Mouse (Mus musculus): ENCODE measurements at regions not wholly inside any gene's neighbourhood (a gene's known extent, or its start where the extent isn't known, plus 50 kb on each side); places are given as distances from the start of the nearest gene placed in this dataset.
"Not testable (repeated sequence)": the region's sequence is repeated elsewhere in the genome, so short reads cannot be mapped to it uniquely, and the experiment has no call there.

DNA sequence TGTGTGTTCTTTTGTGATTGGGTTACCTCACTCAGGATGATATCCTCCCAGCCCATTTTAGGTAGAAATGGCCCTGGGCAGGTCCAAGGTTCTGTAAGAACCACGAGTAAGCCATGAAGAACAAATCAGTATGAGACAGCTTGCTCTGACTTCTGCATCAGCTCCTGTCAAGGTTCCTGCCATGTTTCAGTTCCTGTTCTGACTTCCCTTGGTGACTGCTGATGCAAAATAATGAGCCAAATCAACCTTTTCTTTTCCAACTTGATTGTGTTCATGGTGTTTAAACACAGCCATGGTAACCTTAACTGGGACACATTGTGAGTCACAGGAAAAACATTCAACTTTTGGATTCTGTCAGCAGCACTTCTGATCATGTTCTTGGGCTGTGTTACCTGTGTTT, 667.4 kb upstream of the Igfbp7 start:
- no peak for DNase-seq (ENCODE audit: low read depth, low spot score)

GRCm38 (mm10) chr5:78032554-78033250, 624.9 kb upstream of the Igfbp7 start:
- DNase-seq (ENCODE audit: low read depth, low spot score), result no peak

- DNase-seq (ENCODE audit: low read depth, low spot score), result no peak
Observed at GRCm38 (mm10) chr5:78017523-78017922, 609.7 kb upstream of the Igfbp7 start.

DNA sequence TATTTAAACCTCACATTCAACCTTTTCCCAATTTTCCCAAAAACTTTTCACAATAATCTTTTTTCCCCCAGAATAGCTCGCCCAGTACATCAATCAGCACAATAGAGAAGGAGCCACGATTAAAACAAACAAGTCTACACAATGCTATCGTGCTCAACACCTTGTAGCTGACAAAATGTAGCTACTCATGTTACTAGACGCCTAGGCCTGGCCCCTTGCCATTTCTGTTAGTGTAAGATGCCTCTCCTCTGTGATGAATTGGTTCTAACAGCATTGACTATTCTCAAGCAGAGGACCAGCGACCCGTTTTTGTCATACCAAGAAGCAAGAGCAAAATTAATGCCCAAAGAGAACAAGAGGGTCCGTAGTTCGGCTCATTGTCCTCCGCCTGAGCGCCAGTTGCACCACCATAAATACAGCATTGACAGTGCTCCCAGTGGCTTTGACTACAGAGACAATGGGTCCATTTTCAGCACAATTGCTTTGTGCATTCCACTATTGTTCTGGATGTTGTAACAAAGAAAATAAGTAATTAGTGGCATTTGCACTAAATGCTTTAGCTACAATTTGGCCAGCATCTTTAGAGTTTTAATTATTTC, 578.7 kb upstream of the Igfbp7 start:
- DNase-seq (ENCODE audit: low read depth, low spot score), result no peak

DNA sequence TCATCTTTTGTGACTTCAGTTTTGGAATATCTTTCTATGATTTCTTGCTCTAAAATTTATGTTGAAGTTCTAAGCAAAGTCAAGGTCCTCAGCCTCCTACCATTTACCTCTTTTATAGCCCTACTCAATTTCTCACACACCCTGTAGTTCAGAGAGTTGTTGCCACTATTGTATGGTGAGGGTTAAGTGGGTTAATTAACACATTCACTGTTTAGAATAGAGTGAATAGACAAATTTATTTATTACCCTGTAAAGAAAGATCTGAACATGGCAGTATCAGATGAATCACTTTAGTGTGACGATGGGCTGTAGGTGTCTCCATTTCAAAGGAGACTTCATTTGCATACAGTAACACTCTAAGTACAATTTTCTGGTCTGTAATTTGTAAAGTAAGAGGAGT, 577.4 kb upstream of the Igfbp7 start:
- no peak for DNase-seq (ENCODE audit: low read depth, low spot score)

GRCm38 (mm10) chr5:77940021-77940420, 532.2 kb upstream of the Igfbp7 start:
- not testable (repeated sequence) for DNase-seq (ENCODE audit: low read depth, low spot score)

DNA sequence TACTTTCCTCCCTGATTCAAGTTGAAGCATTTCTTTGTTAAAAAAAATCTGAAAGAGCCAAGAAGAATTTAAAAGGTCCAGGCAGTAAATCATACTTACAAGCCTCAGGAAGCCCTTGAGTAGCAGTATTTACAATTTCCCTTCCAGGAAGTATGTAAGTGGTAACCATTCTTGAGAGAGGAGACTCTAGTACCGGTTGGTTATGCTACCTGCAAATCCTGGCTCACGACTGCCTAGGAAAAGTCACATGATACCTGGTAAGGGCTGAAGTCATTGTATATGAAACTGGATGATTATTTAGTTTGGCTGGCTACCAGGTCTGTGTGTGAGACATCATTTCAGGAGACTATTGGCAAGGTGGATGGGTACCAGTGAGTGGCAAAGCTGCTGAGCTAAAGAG, 524.0 kb upstream of the Igfbp7 start:
- DNase-seq (ENCODE audit: low read depth, low spot score), result no peak

GRCm38 (mm10) chr5:77921186-77921585, 513.3 kb upstream of the Igfbp7 start:
- DNase-seq (ENCODE audit: low read depth, low spot score), result no peak

- DNase-seq (ENCODE audit: low read depth, low spot score), result no peak
Observed at GRCm38 (mm10) chr5:77917086-77917676, 509.3 kb upstream of the Igfbp7 start.

- no peak for DNase-seq (ENCODE audit: low read depth, low spot score)
Observed at GRCm38 (mm10) chr5:77916375-77916774, 508.5 kb upstream of the Igfbp7 start.

DNA sequence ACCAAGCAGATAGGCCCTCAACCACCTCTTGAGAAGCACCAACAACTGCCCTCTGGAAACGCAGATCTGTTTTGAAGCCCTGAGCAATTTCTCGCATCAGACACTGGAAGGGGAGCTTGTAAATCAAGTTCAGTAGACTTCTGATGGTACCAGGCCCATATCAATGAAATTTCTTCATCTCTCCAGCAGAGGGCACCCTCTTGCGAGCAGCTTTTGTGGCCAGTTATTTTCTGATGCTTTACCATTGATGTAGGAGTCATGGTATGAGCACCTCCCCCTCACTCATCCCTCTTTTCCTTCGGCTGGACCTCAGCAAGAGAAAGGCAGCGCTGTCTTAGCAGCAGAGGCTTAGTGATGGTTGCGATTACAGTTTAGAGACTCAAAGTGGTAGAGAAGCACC, 501.4 kb upstream of the Igfbp7 start:
- DNase-seq (ENCODE audit: low read depth, low spot score), result peak; percentile 18

GRCm38 (mm10) chr5:77892024-77892423, 484.2 kb upstream of the Igfbp7 start:
- DNase-seq (ENCODE audit: low read depth, low spot score), result not testable (repeated sequence)

- DNase-seq (ENCODE audit: low read depth, low spot score), result no peak
Observed at GRCm38 (mm10) chr5:77888534-77888933, 480.7 kb upstream of the Igfbp7 start.

GRCm38 (mm10) chr5:77871403-77871802, 463.6 kb upstream of the Igfbp7 start:
- DNase-seq (ENCODE audit: low read depth, low spot score), result no peak

GRCm38 (mm10) chr5:77865342-77865741, 457.5 kb upstream of the Igfbp7 start:
- DNase-seq (ENCODE audit: low read depth, low spot score), result no peak

- DNase-seq (ENCODE audit: low read depth, low spot score), result no peak
Observed at GRCm38 (mm10) chr5:77855191-77855590, 447.4 kb upstream of the Igfbp7 start.

DNA sequence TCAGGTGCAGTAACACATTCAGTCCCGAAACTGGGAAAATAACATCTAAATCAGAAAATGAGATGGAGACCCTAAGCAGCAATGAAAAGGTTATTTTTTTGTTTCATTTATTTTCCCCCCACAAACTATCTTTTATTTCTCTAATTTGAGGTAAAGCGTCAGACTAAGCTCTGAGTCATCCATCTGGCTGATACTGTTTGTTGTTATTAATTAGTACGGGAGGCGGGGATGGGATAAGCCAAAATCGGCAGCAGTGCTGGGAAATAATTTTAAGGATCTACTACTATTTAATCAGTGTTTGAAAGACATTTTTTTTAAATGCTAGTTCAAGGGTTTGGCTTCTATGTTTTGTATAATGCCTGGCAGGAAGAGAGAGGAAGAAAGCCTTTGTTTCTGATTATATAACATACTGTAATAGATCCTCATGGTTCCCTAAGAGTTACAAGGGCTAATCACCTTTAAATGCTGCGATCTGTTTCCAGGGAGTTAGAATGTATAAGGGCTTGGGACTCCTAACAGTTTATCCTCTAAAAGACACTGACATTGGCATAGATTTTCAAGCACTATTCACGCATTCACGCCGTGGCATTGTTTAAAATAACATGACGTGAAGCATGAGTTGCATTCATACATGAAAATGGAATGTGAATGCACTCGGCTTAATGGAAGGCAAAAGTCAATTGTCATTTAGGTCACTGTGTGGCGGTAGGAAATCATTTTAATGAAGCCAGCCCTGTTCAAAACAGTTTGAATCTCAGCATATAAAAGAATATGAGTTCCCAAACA, 446.4 kb upstream of the Igfbp7 start:
- DNase-seq (ENCODE audit: low read depth, low spot score), result no peak

- no peak for DNase-seq (ENCODE audit: low read depth, low spot score)
Observed at GRCm38 (mm10) chr5:77851645-77852044, 443.8 kb upstream of the Igfbp7 start.

DNA sequence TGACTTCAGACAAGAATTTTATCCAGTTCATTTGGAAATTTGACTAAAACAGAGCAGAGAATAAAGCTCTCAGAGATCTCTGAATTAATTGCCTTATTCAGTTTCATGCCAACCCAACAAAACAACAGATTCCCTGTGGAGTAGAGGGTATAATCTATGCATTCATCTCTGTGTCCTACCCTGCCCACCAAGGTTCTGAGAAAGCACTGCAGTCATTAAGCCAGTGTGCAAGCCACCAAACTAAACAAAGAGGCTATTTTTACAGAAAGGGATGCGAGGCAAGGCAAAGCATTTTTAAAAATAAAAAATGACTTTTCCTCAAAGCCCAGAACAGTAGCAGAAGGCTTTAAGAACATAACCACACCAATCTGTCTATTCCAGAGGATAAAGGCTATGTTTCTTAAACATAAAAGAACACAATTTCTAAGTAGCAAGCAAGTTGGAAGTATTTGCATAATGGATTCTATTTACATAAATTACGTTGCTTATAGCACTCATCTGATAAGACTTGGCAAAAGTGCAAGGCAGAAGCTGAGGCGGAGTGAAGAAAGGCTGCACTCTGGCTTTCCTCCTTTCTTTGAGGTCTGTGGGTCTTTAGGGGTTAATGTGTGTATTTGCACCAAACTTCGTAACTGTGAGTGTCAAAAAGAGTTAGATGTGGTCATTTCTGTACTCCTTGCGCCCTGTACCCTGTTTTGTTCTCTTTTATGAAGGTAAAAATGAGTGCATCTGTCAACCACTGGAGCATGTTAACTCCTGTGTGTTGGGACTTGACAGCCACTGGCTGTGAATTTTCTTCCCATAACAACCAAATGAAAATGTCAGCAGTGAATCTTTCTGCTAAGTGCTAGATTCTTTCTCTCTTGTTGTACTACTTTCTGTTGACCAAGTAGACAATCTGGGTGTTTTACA, 430.6 kb upstream of the Igfbp7 start:
- DNase-seq (ENCODE audit: low read depth, low spot score), result no peak

DNA sequence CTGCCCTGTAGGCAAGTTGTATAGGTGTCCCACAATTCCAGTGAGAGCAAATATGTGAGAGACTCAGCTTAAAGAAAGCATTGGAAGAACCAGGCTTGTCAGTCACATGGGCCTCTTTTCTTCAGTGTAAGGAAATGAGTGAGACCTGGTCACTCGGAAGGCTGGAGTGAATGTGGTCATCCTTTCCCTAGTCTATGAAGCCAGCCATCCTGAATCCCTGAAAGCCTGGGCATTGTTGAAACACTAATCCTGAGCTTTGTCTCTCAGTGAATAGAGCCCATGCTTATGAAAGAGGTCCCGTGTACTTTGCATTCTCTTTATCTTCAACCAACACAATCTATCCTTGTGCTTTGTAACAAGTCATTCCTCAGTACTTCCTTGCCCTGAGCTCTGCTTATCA, 420.1 kb upstream of the Igfbp7 start:
- DNase-seq (ENCODE audit: low read depth, low spot score), result no peak

DNA sequence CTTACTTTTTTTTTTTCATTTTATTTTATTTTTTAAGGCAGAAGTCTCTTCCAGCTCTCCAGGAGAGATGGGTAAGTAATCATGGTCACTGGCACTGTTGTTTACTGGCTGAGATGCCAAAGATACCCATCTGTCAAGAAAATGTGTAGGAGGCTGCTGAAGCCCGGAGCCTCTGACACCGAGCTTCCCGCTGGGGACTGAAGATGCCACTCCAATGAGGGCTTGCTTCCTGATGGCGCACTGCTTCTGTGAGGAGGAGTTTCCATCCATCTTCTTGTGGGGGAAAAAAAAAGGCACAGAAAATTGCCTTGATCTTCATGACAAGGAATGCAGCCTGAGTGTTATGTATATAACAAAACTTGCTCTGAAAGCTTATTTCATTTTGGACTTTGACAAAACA, 418.2 kb upstream of the Igfbp7 start:
- no peak for DNase-seq (ENCODE audit: low read depth, low spot score)
